In genomic region chr8:57627946-57628786, GRCm38 (mm10) we compare ENCODE assay signal across 17 mouse cellular contexts. TPM values are rescaled to one million over a fixed set of nuclear protein-coding genes. Genes with fewer than 3 reads are reported as not detected.
DNase-seq lines count a peak whose midpoint lies in the region; ATAC-seq lines count a peak whose summit lies in the region.
"Had no signal": no experiment of that assay in that cellular context is flagged by ENCODE, and none has a peak within 500 bp of the region (broad histone marks: within the 10 kb centered on the region; RNA-seq: fewer than 3 reads in every experiment).

No protein-coding gene starts in this region.

- H3K36me3 ChIP-seq in kidney, embryonic 14.5 days (ENCODE audit: control insufficient read depth, insufficient read depth, low read length) = no peaks in the 10 kb centered on the region
- H3K36me3 ChIP-seq in hindbrain, embryonic 13.5 days = no peaks in the 10 kb centered on the region
- H3K36me3 ChIP-seq: embryonic facial prominence, embryonic 13.5 days; limb, embryonic 13.5 days; midbrain, embryonic 12.5 days had no signal

- H3K4me1 ChIP-seq in kidney, embryonic 14.5 days (ENCODE audit: control insufficient read depth, insufficient read depth, low read length) = peaks cover 9% of the 10 kb centered on the region; the same call in 1 of the 2 replicates
- peaks cover 6% of the 10 kb centered on the region; the same call in 1 of the 2 replicates for H3K4me1 ChIP-seq in hindbrain, embryonic 13.5 days (replicated peaks)
- H3K4me1 ChIP-seq: midbrain, embryonic 12.5 days had no signal

- H3K9ac ChIP-seq in kidney, embryonic 14.5 days (ENCODE audit: low read depth, low read length) = no peak overlapping the region
- H3K9ac ChIP-seq in hindbrain, embryonic 13.5 days = no peak overlapping the region
- H3K9ac ChIP-seq: embryonic facial prominence, embryonic 13.5 days; limb, embryonic 13.5 days; midbrain, embryonic 12.5 days had no signal

- no peak overlapping the region for H3K27ac ChIP-seq in kidney, embryonic 14.5 days (ENCODE audit: low read depth, low read length)
- no peak overlapping the region for H3K27ac ChIP-seq in hindbrain, embryonic 13.5 days
- H3K27ac ChIP-seq: limb, embryonic 13.5 days; midbrain, embryonic 12.5 days had no signal

- no peak overlapping the region for H3K4me2 ChIP-seq in kidney, embryonic 14.5 days (replicated peaks; ENCODE audit: low read depth, low read length)
- no peak overlapping the region for H3K4me2 ChIP-seq in hindbrain, embryonic 13.5 days
- H3K4me2 ChIP-seq: embryonic facial prominence, embryonic 13.5 days; limb, embryonic 13.5 days; midbrain, embryonic 12.5 days had no signal

- H3K4me3 ChIP-seq in kidney, embryonic 14.5 days (ENCODE audit: low read length) = no peak overlapping the region
- H3K4me3 ChIP-seq in hindbrain, embryonic 13.5 days = no peak overlapping the region
- H3K4me3 ChIP-seq: embryonic facial prominence, embryonic 13.5 days; limb, embryonic 13.5 days; midbrain, embryonic 12.5 days had no signal

- 55% methylated on average over 5 of the region's 5 CpGs for WGBS in kidney, embryonic 14.5 days
- WGBS in hindbrain, embryonic 13.5 days = 85% methylated on average over 5 of the region's 5 CpGs

- peak; percentile 93 for ATAC-seq in frontal cortex, adult (ENCODE audit: low TSS enrichment)
- peak; percentile 62 for ATAC-seq in erythroblast, adult 5-6 weeks (replicated peaks; ENCODE audit: low FRiP score, poor library complexity, severe bottlenecking)
- ATAC-seq in kidney, embryonic 14.5 days (ENCODE audit: low FRiP score, low TSS enrichment) = no peak
- ATAC-seq in hindbrain, embryonic 13.5 days (ENCODE audit: low FRiP score) = no peak
- ATAC-seq: activated CD4-positive, CD25-positive, alpha-beta regulatory T cell, adult 4 months; forebrain, embryonic 16.5 days had no signal

- intact Hi-C loops in left cerebral cortex, postnatal 4 days (cut with DNase I) = no loop called here

- H3K27me3 ChIP-seq in kidney, embryonic 14.5 days (ENCODE audit: control insufficient read depth, insufficient read depth, low read length) = no peaks in the 10 kb centered on the region
- no peaks in the 10 kb centered on the region for H3K27me3 ChIP-seq in hindbrain, embryonic 13.5 days
- H3K27me3 ChIP-seq: embryonic facial prominence, embryonic 13.5 days; limb, embryonic 13.5 days; midbrain, embryonic 12.5 days had no signal

- H3K9me3 ChIP-seq in kidney, embryonic 14.5 days (ENCODE audit: control insufficient read depth, low read length) = no peaks in the 10 kb centered on the region
- no peaks in the 10 kb centered on the region for H3K9me3 ChIP-seq in hindbrain, embryonic 13.5 days
- H3K9me3 ChIP-seq: embryonic facial prominence, embryonic 13.5 days; limb, embryonic 13.5 days; midbrain, embryonic 12.5 days had no signal

- DNase-seq in frontal cortex, postnatal 25 days (ENCODE audit: low spot score in 2 of 2) = no peak
- peak; percentile 35 to 46 for DNase-seq in left cerebral cortex, adult 9 months (ENCODE audit: low spot score in 2 of 2)
- DNase-seq in left cerebral cortex, postnatal 4 days = no peak
- DNase-seq in right cerebral cortex, postnatal 14 days = peak; percentile 20
- DNase-seq: cerebellum, adult 9-10 months; kidney, postnatal 25 days; lung, postnatal 14 days; thymus, adult 18-20 months had no signal

RNA-seq across cellular contexts. Expression of gene Galnt7, which starts 24.7 kb away (rescaled TPM):
- 10 to 100 TPM; 10.9 to 13.0 TPM for total RNA-seq in left cerebral cortex, postnatal 4 days (2021)
- total RNA-seq in erythroblast, adult 5-6 weeks (2015; ENCODE audit: low replicate concordance) = 3.3 and 4.6 TPM in 2 replicates
- total RNA-seq in erythroblast, adult 5-6 weeks (2017; ENCODE audit: low replicate concordance) = 1.3 and 2.2 TPM in 2 replicates
- 15.8 and 25.6 TPM in 2 replicates for polyA plus RNA-seq in kidney, embryonic 14.5 days (2014; fragmentation: Nextera tagmentation; extraction: Ambion mirVana)
- 12.6 and 13.6 TPM in 2 replicates for polyA plus RNA-seq in hindbrain, embryonic 13.5 days (2015; fragmentation: Nextera tagmentation; extraction: Ambion mirVana)

Comparison
In these comparisons a context has a peak if more than half of its experiments do, and no peak if none do; other contexts are left out.
1. DNase-seq: peak in left cerebral cortex, adult 9 months (2 of 2) and right cerebral cortex, postnatal 14 days (single experiment); none in frontal cortex, postnatal 25 days (0 of 2) and left cerebral cortex, postnatal 4 days (single experiment).
2. ATAC-seq: peak in frontal cortex, adult (single experiment) and erythroblast, adult 5-6 weeks (single experiment); none in kidney, embryonic 14.5 days (single experiment) and hindbrain, embryonic 13.5 days (single experiment).